Mouse (Mus musculus): ENCODE data around the gene Cilp.

DNA sequence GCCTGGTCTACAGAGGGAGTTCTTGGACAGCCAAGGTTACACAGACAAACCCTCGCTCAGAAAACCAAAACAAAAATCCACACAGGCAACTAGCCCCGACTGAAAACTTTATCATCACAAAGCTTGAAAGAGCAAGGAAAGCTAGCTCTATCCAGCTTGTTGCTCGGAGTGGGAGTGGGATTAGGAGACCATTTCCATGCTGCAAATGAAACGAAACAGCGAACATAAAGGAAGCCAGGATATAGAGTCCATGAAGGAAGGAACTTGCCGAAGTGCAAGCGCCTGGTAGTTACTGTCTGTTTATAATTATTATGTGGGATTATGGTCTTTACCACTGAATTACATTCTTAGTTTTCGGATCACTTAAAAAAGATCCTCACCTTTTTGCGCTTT is 28.6 kb downstream of the Cilp start:
- TF ChIP-seq CTCF (IDR thresholded peaks at IDR 0.05; ENCODE audit: low read depth, low read length) (no peak), POLR2A (IDR thresholded peaks at IDR 0.05; ENCODE audit: extremely low read depth, insufficient read depth, low read length) (no peak)
